Mouse (Mus musculus) bone marrow, adult 2 months (tissue): ENCODE measurements around the gene Rab26. TPM values are rescaled to one million over a fixed set of nuclear protein-coding genes. Genes with fewer than 3 reads are reported as not detected.

Experiments
- H3K27ac ChIP-seq: fragments of 200-500 bp; 2 replicates; pipeline ENCODE4 v1.5.1; 2012; ENCODE audit warnings: low read depth, mild to moderate bottlenecking, control low read depth, inconsistent platforms, low read length; ENCODE audit not compliant: control insufficient read depth, poor library complexity, insufficient read depth
- H3K4me1 ChIP-seq: fragments of 200-500 bp; 2 replicates; pipeline ENCODE4 v1.6.1; 2011; ENCODE audit warnings: low read length; ENCODE audit not compliant: control insufficient read depth, insufficient read depth
- H3K4me3 ChIP-seq: fragments of 200-500 bp; replicated peaks from 2 replicates; pipeline ENCODE3; 2011; ENCODE audit warnings: mild to moderate bottlenecking, low read depth, low read length, control low read depth; ENCODE audit not compliant: control insufficient read depth
- CTCF ChIP-seq: fragments of 200-500 bp; IDR thresholded peaks from 2 replicates; pipeline ENCODE4 v1.5.1; 2011; ENCODE audit warnings: low read length, control low read depth; ENCODE audit not compliant: control insufficient read depth, insufficient read depth
- POLR2A ChIP-seq: fragments of 200-500 bp; IDR thresholded peaks from 2 replicates; pipeline ENCODE4 v1.6.1; 2011; ENCODE audit warnings: low read depth, mild to moderate bottlenecking, control low read depth, low read length, borderline replicate concordance; ENCODE audit not compliant: control insufficient read depth
- WGBS: fragments of 180-500 bp; shearing (Covaris S2); methylation state at CpG from one replicate; pipeline ENCODE4 v1.1.7; 2018; 5-methylcytosine and 5-hydroxymethylcytosine counted together
- polyA plus RNA-seq: library from polyadenylated mRNA; stranded (reverse); fragments of >200 nt; gene quantifications from 2 replicates; pipeline ENCODE4 v1.2.4, GENCODE M21; 2011; ENCODE audit warnings: low replicate concordance; ENCODE audit not compliant: missing spikeins, insufficient read depth, insufficient read length

The Rab26 gene
- polyA plus RNA-seq, 1 experiment, result not detected

GRCm38 (mm10) chr17:24565092-24565491, 31.1 kb upstream of the Rab26 start:
- TF ChIP-seq CTCF (no peak), POLR2A (no peak)
- peaks cover 4% of the 10 kb centered on the region for H3K4me1 ChIP-seq
- 88% methylated on average over 3 of the region's 3 CpGs for WGBS
- H3K27ac ChIP-seq, result no peak overlapping the region
- H3K4me3 ChIP-seq, result no peak overlapping the region

- no peak overlapping the region for H3K4me3 ChIP-seq
- 51% methylated on average over 4 of the region's 4 CpGs for WGBS
- H3K4me1 ChIP-seq, result peaks cover 4% of the 10 kb centered on the region
- H3K27ac ChIP-seq, result no peak overlapping the region
- TF ChIP-seq CTCF (no peak), POLR2A (no peak)
Measured at GRCm38 (mm10) chr17:24564422-24564821, 30.4 kb upstream of the Rab26 start.

- 31% methylated on average over 5 of the region's 5 CpGs for WGBS
- H3K4me1 ChIP-seq, result peaks cover 4% of the 10 kb centered on the region
- no peak overlapping the region for H3K4me3 ChIP-seq
- H3K27ac ChIP-seq, result no peak overlapping the region
- no peak for TF ChIP-seq CTCF
- TF ChIP-seq POLR2A, result no peak
Measured at GRCm38 (mm10) chr17:24563638-24564037, 29.6 kb upstream of the Rab26 start.

GRCm38 (mm10) chr17:24561592-24561991, 27.6 kb upstream of the Rab26 start:
- no peak overlapping the region for H3K27ac ChIP-seq
- TF ChIP-seq POLR2A, result no peak
- TF ChIP-seq CTCF, result no peak
- H3K4me1 ChIP-seq, result peaks cover 4% of the 10 kb centered on the region
- H3K4me3 ChIP-seq, result no peak overlapping the region
- WGBS, result 86% methylated on average over 2 of the region's 2 CpGs

- WGBS, result 80% methylated on average over 5 of the region's 5 CpGs
- TF ChIP-seq CTCF (no peak), POLR2A (no peak)
- Histone ChIP-seq H3K4me1 (peaks cover 4% of the 10 kb centered on the region), H3K4me3 (no peak overlapping the region), H3K27ac (no peak overlapping the region)
Measured at GRCm38 (mm10) chr17:24560301-24561028, 26.5 kb upstream of the Rab26 start.

GRCm38 (mm10) chr17:24559146-24559545, 25.1 kb upstream of the Rab26 start:
- WGBS, result 39% methylated on average over 3 of the region's 3 CpGs
- TF ChIP-seq POLR2A (no peak), CTCF (no peak)
- Histone ChIP-seq H3K4me1 (peaks cover 4% of the 10 kb centered on the region), H3K4me3 (no peak overlapping the region), H3K27ac (no peak overlapping the region)

GRCm38 (mm10) chr17:24558600-24559099, 24.6 kb upstream of the Rab26 start:
- 26% methylated on average over 4 of the region's 4 CpGs for WGBS
- no peak overlapping the region for H3K4me3 ChIP-seq
- H3K4me1 ChIP-seq, result peaks cover 2% of the 10 kb centered on the region; the same call in 1 of the 2 replicates
- TF ChIP-seq CTCF, result no peak
- TF ChIP-seq POLR2A, result no peak
- H3K27ac ChIP-seq, result no peak overlapping the region

GRCm38 (mm10) chr17:24557091-24557490, 23.1 kb upstream of the Rab26 start:
- H3K27ac ChIP-seq, result no peak overlapping the region
- peaks cover 2% of the 10 kb centered on the region; the same call in 1 of the 2 replicates for H3K4me1 ChIP-seq
- no peak overlapping the region for H3K4me3 ChIP-seq
- 91% methylated on average over 7 of the region's 7 CpGs for WGBS
- TF ChIP-seq POLR2A (no peak), CTCF (no peak)
